Mouse (Mus musculus): ENCODE measurements around the gene Pcdh15.

DNA sequence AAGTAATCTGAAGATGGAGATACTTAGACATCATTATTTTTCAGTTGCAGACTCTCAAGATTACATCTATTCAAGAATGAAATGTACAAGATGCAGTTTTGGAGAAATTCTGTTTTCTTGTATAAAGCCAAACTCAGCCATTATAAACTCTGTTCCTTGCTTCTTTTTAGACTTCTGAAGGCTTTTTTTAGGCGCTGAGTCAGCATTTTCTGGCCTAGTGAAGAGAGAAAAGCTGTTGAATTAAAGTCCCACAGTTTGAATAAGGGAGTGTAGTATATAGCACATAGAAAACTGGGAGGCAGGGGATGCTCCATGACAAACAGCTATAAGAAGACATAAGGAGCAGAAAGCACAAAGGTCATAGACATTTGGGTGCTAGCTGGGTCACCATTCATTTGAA, 1017.7 kb downstream of the Pcdh15 start:
- no peak for TF ChIP-seq CTCF (conservative IDR thresholded peaks at IDR 0.05; ENCODE audit: low read length)
- no peak for TF ChIP-seq POU5F1 (IDR thresholded peaks at IDR 0.05; ENCODE audit: borderline replicate concordance, low read length)
- TF ChIP-seq NANOG (IDR thresholded peaks at IDR 0.05; ENCODE audit: borderline replicate concordance, low read length), result no peak
